Mouse (Mus musculus) cortical plate, adult 2 months (tissue): ENCODE results near the gene Bcar3. TPM values are rescaled to one million over a fixed set of nuclear protein-coding genes. Genes with fewer than 3 reads are reported as not detected.

Source experiments
- H3K27ac ChIP-seq: fragments of 200-500 bp; 2 replicates; pipeline ENCODE4 v1.5.1; 2012; ENCODE audit warnings: low read length, control low read depth, inconsistent platforms; ENCODE audit not compliant: insufficient read depth
- H3K4me1 ChIP-seq: fragments of 200-500 bp; 2 replicates; pipeline ENCODE4 v1.6.1; 2011; ENCODE audit warnings: low read length; ENCODE audit not compliant: control insufficient read depth, insufficient read depth
- H3K4me3 ChIP-seq: fragments of 200-500 bp; 2 replicates; pipeline ENCODE4 v1.5.1; 2011; ENCODE audit warnings: mild to moderate bottlenecking, low read length, control low read depth; ENCODE audit not compliant: insufficient read depth
- CTCF ChIP-seq: fragments of 200-500 bp; IDR thresholded peaks from 2 replicates; pipeline ENCODE4 v1.5.1; 2011; ENCODE audit warnings: mild to moderate bottlenecking, control low read depth, low read length; ENCODE audit not compliant: insufficient read depth; ENCODE audit errors: extremely low read depth
- POLR2A ChIP-seq: fragments of 200-500 bp; IDR thresholded peaks from 2 replicates; pipeline ENCODE4 v1.6.1; 2011; ENCODE audit warnings: mild to moderate bottlenecking, low read length, control low read depth; ENCODE audit not compliant: insufficient read depth; ENCODE audit errors: extremely low read depth
- polyA plus RNA-seq: library from polyadenylated mRNA; depleted of rRNA; stranded (reverse); fragments of >200 nt; gene quantifications from 2 replicates; pipeline ENCODE4 v1.2.3, GENCODE M21; 2012

Bcar3 gene
- polyA plus RNA-seq, 1 experiment, result 15.8 TPM

- no peak for TF ChIP-seq CTCF
- no peak for TF ChIP-seq POLR2A
- Histone ChIP-seq H3K27ac (no peak overlapping the region), H3K4me1 (peaks cover 2% of the 10 kb centered on the region; the same call in 1 of the 2 replicates), H3K4me3 (no peak overlapping the region)
These were observed 114.9 kb downstream of the Bcar3 start for GRCm38 (mm10) chr3:122408798-122409311.

- Histone ChIP-seq H3K4me1 (no peaks in the 10 kb centered on the region), H3K27ac (no peak overlapping the region), H3K4me3 (no peak overlapping the region)
- no peak for TF ChIP-seq POLR2A
- no peak for TF ChIP-seq CTCF
These were observed 117.7 kb downstream of the Bcar3 start for GRCm38 (mm10) chr3:122411590-122411989.

GRCm38 (mm10) chr3:122413729-122414561 lies 120.0 kb downstream of the Bcar3 start:
- Histone ChIP-seq H3K4me1 (no peaks in the 10 kb centered on the region), H3K27ac (no peak overlapping the region), H3K4me3 (no peak overlapping the region)
- TF ChIP-seq CTCF (no peak), POLR2A (no peak)

- Histone ChIP-seq H3K4me3 (no peak overlapping the region), H3K4me1 (no peaks in the 10 kb centered on the region), H3K27ac (no peak overlapping the region)
- no peak for TF ChIP-seq CTCF
- TF ChIP-seq POLR2A, result no peak
These were observed 120.9 kb downstream of the Bcar3 start for GRCm38 (mm10) chr3:122414868-122415267.

GRCm38 (mm10) chr3:122417466-122417865 lies 123.5 kb downstream of the Bcar3 start:
- no peak for TF ChIP-seq CTCF
- no peak for TF ChIP-seq POLR2A
- Histone ChIP-seq H3K27ac (no peak overlapping the region), H3K4me1 (no peaks in the 10 kb centered on the region), H3K4me3 (no peak overlapping the region)

GRCm38 (mm10) chr3:122418564-122419274 lies 124.8 kb downstream of the Bcar3 start:
- no peaks in the 10 kb centered on the region for H3K4me1 ChIP-seq
- H3K4me3 ChIP-seq, result peak overlapping the region; percentile 40; the same call in 1 of the 2 replicates
- no peak overlapping the region for H3K27ac ChIP-seq
- no peak for TF ChIP-seq POLR2A

- 0 out of 2 replicates have a peak overlapping the region, but pooled peaks have one; percentile 9 for H3K27ac ChIP-seq
- no peak for TF ChIP-seq POLR2A
- TF ChIP-seq CTCF, result no peak
- H3K4me1 ChIP-seq, result no peaks in the 10 kb centered on the region
- peak overlapping the region; percentile 40 for H3K4me3 ChIP-seq
These were observed 125.9 kb downstream of the Bcar3 start for GRCm38 (mm10) chr3:122419610-122420409.

GRCm38 (mm10) chr3:122420410-122420774 lies 126.5 kb downstream of the Bcar3 start:
- TF ChIP-seq POLR2A (0 out of 2 replicates have a peak, but pooled peaks have one; percentile 10), CTCF (no peak)
- H3K27ac ChIP-seq, result no peak overlapping the region
- H3K4me3 ChIP-seq, result peak overlapping the region; percentile 40
- H3K4me1 ChIP-seq, result no peaks in the 10 kb centered on the region

GRCm38 (mm10) chr3:122421042-122421702 lies 127.2 kb downstream of the Bcar3 start:
- H3K4me3 ChIP-seq, result peak overlapping the region; percentile 40; the same call in 1 of the 2 replicates
- TF ChIP-seq POLR2A (no peak), CTCF (no peak)

More at GRCm38 (mm10) chr3:122421042-122421702, 127.2 kb downstream of the Bcar3 start:
- H3K4me1 ChIP-seq, result no peaks in the 10 kb centered on the region
- no peak overlapping the region for H3K27ac ChIP-seq
